8 mouse cellular contexts compared by ENCODE assay signal in the genomic region with DNA sequence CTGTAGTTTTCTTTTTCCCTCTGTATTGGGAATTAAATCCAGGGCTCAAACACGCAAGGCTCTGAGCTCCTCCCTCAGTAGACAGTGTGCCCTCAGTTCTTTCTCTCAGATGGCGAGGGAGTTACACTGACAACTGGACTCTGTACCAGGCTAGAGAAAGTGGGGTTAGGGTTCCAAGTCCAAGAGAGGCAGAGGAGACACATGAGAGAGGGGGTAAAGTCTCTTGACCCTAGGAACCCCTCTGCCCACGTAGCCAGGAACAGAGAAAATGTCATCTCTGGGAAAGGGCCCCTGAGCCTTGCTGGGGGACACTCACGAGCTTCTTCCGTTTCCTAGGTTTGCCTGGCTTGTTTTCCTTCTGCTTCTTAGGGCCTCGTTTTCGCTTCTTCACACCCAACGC. TPM values are rescaled to one million over a fixed set of nuclear protein-coding genes. Genes with fewer than 3 reads are reported as not detected.
DNase-seq lines count a peak whose midpoint lies in the region; ATAC-seq and TF ChIP-seq lines count a peak whose summit lies in the region.

No protein-coding gene starts in this region.

- peak overlapping the region; percentile 83 for H3K4me2 ChIP-seq in lung, embryonic 15.5 days
- H3K4me2 ChIP-seq in hindbrain, embryonic 14.5 days (replicated peaks), result peak overlapping the region; percentile 97
- peak overlapping the region; percentile 94 for H3K4me2 ChIP-seq in limb, embryonic 14.5 days (replicated peaks; ENCODE audit: low read depth, low read length, severe bottlenecking)
- H3K4me2 ChIP-seq in stomach, embryonic 15.5 days, result peak overlapping the region; percentile 91

- TF ChIP-seq POLR2A in limb, embryonic 14.5 days (IDR thresholded peaks at IDR 0.05; ENCODE audit: borderline replicate concordance, extremely low read depth, insufficient read depth, insufficient read length), result no peak

- no peak for ATAC-seq in lung, embryonic 15.5 days (ENCODE audit: borderline replicate concordance, extremely low read depth, low FRiP score, low TSS enrichment)
- ATAC-seq in hindbrain, embryonic 14.5 days (ENCODE audit: low FRiP score), result no peak
- ATAC-seq in limb, embryonic 14.5 days (ENCODE audit: low FRiP score, low read depth), result no peak
- ATAC-seq in stomach, embryonic 15.5 days (ENCODE audit: insufficient read depth, low FRiP score, low read depth), result no peak
- ATAC-seq in granulocyte monocyte progenitor cell, adult 5-6 weeks (replicated peaks; ENCODE audit: poor library complexity, severe bottlenecking), result no peak

- peaks cover 44% of the 10 kb centered on the region for H3K4me1 ChIP-seq in lung, embryonic 15.5 days
- peaks cover 32% of the 10 kb centered on the region for H3K4me1 ChIP-seq in hindbrain, embryonic 14.5 days (replicated peaks; ENCODE audit: control insufficient read depth, insufficient read depth, low read length)
- H3K4me1 ChIP-seq in limb, embryonic 14.5 days (ENCODE audit: control insufficient read depth, insufficient read depth, low read length), result peaks cover 31% of the 10 kb centered on the region
- peaks cover 31% of the 10 kb centered on the region for H3K4me1 ChIP-seq in stomach, embryonic 15.5 days

- H3K27me3 ChIP-seq in lung, embryonic 15.5 days, result no peaks in the 10 kb centered on the region
- no peaks in the 10 kb centered on the region for H3K27me3 ChIP-seq in hindbrain, embryonic 14.5 days (ENCODE audit: control insufficient read depth, insufficient read depth, low read length)
- no peaks in the 10 kb centered on the region for H3K27me3 ChIP-seq in limb, embryonic 14.5 days (ENCODE audit: control insufficient read depth, insufficient read depth, low read length)
- H3K27me3 ChIP-seq in stomach, embryonic 15.5 days (replicated peaks), result no peaks in the 10 kb centered on the region

- H3K4me3 ChIP-seq in lung, embryonic 15.5 days, result 0 out of 2 replicates have a peak overlapping the region, but pooled peaks have one; percentile 2
- H3K4me3 ChIP-seq in hindbrain, embryonic 14.5 days (replicated peaks; ENCODE audit: low read length), result no peak overlapping the region
- H3K4me3 ChIP-seq in limb, embryonic 14.5 days (replicated peaks; ENCODE audit: low read length), result peak overlapping the region; percentile 94; the same call in 1 of the 2 replicates
- H3K4me3 ChIP-seq in stomach, embryonic 15.5 days (replicated peaks), result peak overlapping the region; percentile 85

- 28% methylated on average over 8 of the region's 8 CpGs for WGBS in lung, embryonic 15.5 days
- WGBS in hindbrain, embryonic 14.5 days, result 52% methylated on average over 8 of the region's 8 CpGs
- WGBS in limb, embryonic 14.5 days, result 48% methylated on average over 8 of the region's 8 CpGs
- 36% methylated on average over 8 of the region's 8 CpGs for WGBS in stomach, embryonic 15.5 days

- no peak for DNase-seq in lung, postnatal 36 days
- DNase-seq in hindbrain, embryonic 14.5 days (ENCODE audit: low spot score), result no peak
- no peak for DNase-seq in limb, embryonic 14.5 days (ENCODE audit: low spot score)
- no peak for DNase-seq in thymus, postnatal 25 days
- no peak for DNase-seq in ovary, adult 18-20 months (ENCODE audit: low spot score)

- peak overlapping the region; percentile 8 for H3K9ac ChIP-seq in lung, embryonic 15.5 days
- H3K9ac ChIP-seq in hindbrain, embryonic 14.5 days, result peak overlapping the region; percentile 18; the same call in 1 of the 2 replicates
- no peak overlapping the region for H3K9ac ChIP-seq in limb, embryonic 14.5 days (ENCODE audit: low read depth, low read length, severe bottlenecking)
- no peak overlapping the region for H3K9ac ChIP-seq in stomach, embryonic 15.5 days

- H3K27ac ChIP-seq in lung, embryonic 15.5 days, result peak overlapping the region; percentile 100
- peak overlapping the region; percentile 100; the same call in 1 of the 2 replicates for H3K27ac ChIP-seq in hindbrain, embryonic 14.5 days
- peak overlapping the region; percentile 94 for H3K27ac ChIP-seq in limb, embryonic 14.5 days (replicated peaks; ENCODE audit: low read depth, low read length)
- peak overlapping the region; percentile 99 for H3K27ac ChIP-seq in stomach, embryonic 15.5 days

- H3K9me3 ChIP-seq in lung, embryonic 15.5 days, result no peaks in the 10 kb centered on the region
- H3K9me3 ChIP-seq in hindbrain, embryonic 14.5 days (ENCODE audit: control insufficient read depth, low read length), result no peaks in the 10 kb centered on the region
- no peaks in the 10 kb centered on the region for H3K9me3 ChIP-seq in limb, embryonic 14.5 days (ENCODE audit: control insufficient read depth, low read length)
- H3K9me3 ChIP-seq in stomach, embryonic 15.5 days, result no peaks in the 10 kb centered on the region

- peaks cover 49% of the 10 kb centered on the region for H3K36me3 ChIP-seq in lung, embryonic 15.5 days
- peaks cover 52% of the 10 kb centered on the region for H3K36me3 ChIP-seq in hindbrain, embryonic 14.5 days (replicated peaks; ENCODE audit: control insufficient read depth, insufficient read depth)
- H3K36me3 ChIP-seq in limb, embryonic 14.5 days (ENCODE audit: control insufficient read depth, insufficient read depth, low read length), result peaks cover 51% of the 10 kb centered on the region
- peaks cover 39% of the 10 kb centered on the region for H3K36me3 ChIP-seq in stomach, embryonic 15.5 days

RNA-seq across cellular contexts. Expression of a gene that starts 4.8 kb away (rescaled TPM):
- 56.7 and 59.4 TPM in 2 replicates for polyA plus RNA-seq in lung, embryonic 15.5 days (2015; fragmentation: Nextera tagmentation; extraction: Ambion mirVana)
- polyA plus RNA-seq in hindbrain, embryonic 14.5 days (2014; fragmentation: Nextera tagmentation; extraction: Ambion mirVana), result 67.5 and 76.6 TPM in 2 replicates
- polyA plus RNA-seq in limb, embryonic 14.5 days (2012; rRNA removed), result 425 and 497 TPM in 2 replicates
- polyA plus RNA-seq in limb, embryonic 14.5 days (2014; fragmentation: Nextera tagmentation; extraction: Ambion mirVana), result 97.8 and 113 TPM in 2 replicates
- 53.4 and 54.0 TPM in 2 replicates for polyA plus RNA-seq in stomach, embryonic 15.5 days (2015; fragmentation: Nextera tagmentation; extraction: Ambion mirVana)
- 37.0 and 59.8 TPM in 2 replicates for total RNA-seq in granulocyte monocyte progenitor cell, adult 5-6 weeks (2014; fragmentation: Nextera tagmentation)
- total RNA-seq in granulocyte monocyte progenitor cell, adult 5-6 weeks (2017), result 26.9 and 37.7 TPM in 2 replicates

RNA-seq across cellular contexts. Expression of a gene that starts 24.1 kb away (rescaled TPM):
- 12.0 and 14.8 TPM in 2 replicates for polyA plus RNA-seq in lung, embryonic 15.5 days (2015; fragmentation: Nextera tagmentation; extraction: Ambion mirVana)
- polyA plus RNA-seq in hindbrain, embryonic 14.5 days (2014; fragmentation: Nextera tagmentation; extraction: Ambion mirVana), result 224 and 231 TPM in 2 replicates
- 10.5 and 12.2 TPM in 2 replicates for polyA plus RNA-seq in limb, embryonic 14.5 days (2012; rRNA removed)
- polyA plus RNA-seq in limb, embryonic 14.5 days (2014; fragmentation: Nextera tagmentation; extraction: Ambion mirVana), result 13.6 and 17.8 TPM in 2 replicates
- 12.6 and 12.8 TPM in 2 replicates for polyA plus RNA-seq in stomach, embryonic 15.5 days (2015; fragmentation: Nextera tagmentation; extraction: Ambion mirVana)
- 5.4 and 6.7 TPM in 2 replicates for total RNA-seq in granulocyte monocyte progenitor cell, adult 5-6 weeks (2014; fragmentation: Nextera tagmentation)
- 4.5 and 7.6 TPM in 2 replicates for total RNA-seq in granulocyte monocyte progenitor cell, adult 5-6 weeks (2017)

RNA-seq across cellular contexts. Expression of a gene that starts 30.9 kb away (rescaled TPM):
- 151 and 168 TPM in 2 replicates for polyA plus RNA-seq in lung, embryonic 15.5 days (2015; fragmentation: Nextera tagmentation; extraction: Ambion mirVana)
- polyA plus RNA-seq in hindbrain, embryonic 14.5 days (2014; fragmentation: Nextera tagmentation; extraction: Ambion mirVana), result 117 and 130 TPM in 2 replicates
- polyA plus RNA-seq in limb, embryonic 14.5 days (2012; rRNA removed), result 127 and 131 TPM in 2 replicates
- polyA plus RNA-seq in limb, embryonic 14.5 days (2014; fragmentation: Nextera tagmentation; extraction: Ambion mirVana), result 161 and 171 TPM in 2 replicates
- polyA plus RNA-seq in stomach, embryonic 15.5 days (2015; fragmentation: Nextera tagmentation; extraction: Ambion mirVana), result 154 and 179 TPM in 2 replicates
- total RNA-seq in granulocyte monocyte progenitor cell, adult 5-6 weeks (2014; fragmentation: Nextera tagmentation), result 164 and 170 TPM in 2 replicates
- 112 and 181 TPM in 2 replicates for total RNA-seq in granulocyte monocyte progenitor cell, adult 5-6 weeks (2017)

RNA-seq across cellular contexts. Expression of a gene that starts 31.1 kb away (rescaled TPM):
- 28.4 and 31.5 TPM in 2 replicates for polyA plus RNA-seq in lung, embryonic 15.5 days (2015; fragmentation: Nextera tagmentation; extraction: Ambion mirVana)
- 23.9 and 26.7 TPM in 2 replicates for polyA plus RNA-seq in hindbrain, embryonic 14.5 days (2014; fragmentation: Nextera tagmentation; extraction: Ambion mirVana)
- 29.5 and 32.7 TPM in 2 replicates for polyA plus RNA-seq in limb, embryonic 14.5 days (2012; rRNA removed)
- polyA plus RNA-seq in limb, embryonic 14.5 days (2014; fragmentation: Nextera tagmentation; extraction: Ambion mirVana), result 22.3 and 27.3 TPM in 2 replicates
- polyA plus RNA-seq in stomach, embryonic 15.5 days (2015; fragmentation: Nextera tagmentation; extraction: Ambion mirVana), result 24.9 and 25.3 TPM in 2 replicates
- total RNA-seq in granulocyte monocyte progenitor cell, adult 5-6 weeks (2014; fragmentation: Nextera tagmentation), result 22.8 and 25.2 TPM in 2 replicates
- 32.7 and 38.2 TPM in 2 replicates for total RNA-seq in granulocyte monocyte progenitor cell, adult 5-6 weeks (2017)

RNA-seq across cellular contexts. Expression of a gene that starts 33.7 kb away (rescaled TPM):
- polyA plus RNA-seq in lung, embryonic 15.5 days (2015; fragmentation: Nextera tagmentation; extraction: Ambion mirVana), result 46.7 and 49.8 TPM in 2 replicates
- 5.4 and 7.7 TPM in 2 replicates for polyA plus RNA-seq in hindbrain, embryonic 14.5 days (2014; fragmentation: Nextera tagmentation; extraction: Ambion mirVana)
- polyA plus RNA-seq in limb, embryonic 14.5 days (2012; rRNA removed), result 17.0 and 23.7 TPM in 2 replicates
- polyA plus RNA-seq in limb, embryonic 14.5 days (2014; fragmentation: Nextera tagmentation; extraction: Ambion mirVana), result 18.7 and 18.9 TPM in 2 replicates
- 26.7 and 29.4 TPM in 2 replicates for polyA plus RNA-seq in stomach, embryonic 15.5 days (2015; fragmentation: Nextera tagmentation; extraction: Ambion mirVana)
- not detected in 2 replicates for total RNA-seq in granulocyte monocyte progenitor cell, adult 5-6 weeks (2014; fragmentation: Nextera tagmentation)
- total RNA-seq in granulocyte monocyte progenitor cell, adult 5-6 weeks (2017), result 0.56 TPM in 1 of 2 replicates, not detected in the other

Comparison
In these comparisons a context has a peak if more than half of its experiments do, and no peak if none do; other contexts are left out.
1. H3K9ac ChIP-seq: peak in lung, embryonic 15.5 days (single experiment) and hindbrain, embryonic 14.5 days (single experiment); none in limb, embryonic 14.5 days (single experiment) and stomach, embryonic 15.5 days (single experiment).
2. RNA of a gene that starts 24.1 kb away (polyA plus RNA-seq): 224 to 231 TPM in hindbrain, embryonic 14.5 days; 12.0 to 14.8 TPM in lung, embryonic 15.5 days, 10.5 to 17.8 TPM in limb, embryonic 14.5 days and 12.6 to 12.8 TPM in stomach, embryonic 15.5 days; every median in the first group is over 10 times any median in the second.
3. Peak in every context shown above with its lines, with median percentiles within 50 percentile points of each other: H3K27ac ChIP-seq and H3K4me2 ChIP-seq.